Mouse (Mus musculus): ENCODE measurements at regions not wholly inside any gene's neighbourhood (a gene's known extent, or its start where the extent isn't known, plus 50 kb on each side); places are given as distances from the start of the nearest gene placed in this dataset.

DNA sequence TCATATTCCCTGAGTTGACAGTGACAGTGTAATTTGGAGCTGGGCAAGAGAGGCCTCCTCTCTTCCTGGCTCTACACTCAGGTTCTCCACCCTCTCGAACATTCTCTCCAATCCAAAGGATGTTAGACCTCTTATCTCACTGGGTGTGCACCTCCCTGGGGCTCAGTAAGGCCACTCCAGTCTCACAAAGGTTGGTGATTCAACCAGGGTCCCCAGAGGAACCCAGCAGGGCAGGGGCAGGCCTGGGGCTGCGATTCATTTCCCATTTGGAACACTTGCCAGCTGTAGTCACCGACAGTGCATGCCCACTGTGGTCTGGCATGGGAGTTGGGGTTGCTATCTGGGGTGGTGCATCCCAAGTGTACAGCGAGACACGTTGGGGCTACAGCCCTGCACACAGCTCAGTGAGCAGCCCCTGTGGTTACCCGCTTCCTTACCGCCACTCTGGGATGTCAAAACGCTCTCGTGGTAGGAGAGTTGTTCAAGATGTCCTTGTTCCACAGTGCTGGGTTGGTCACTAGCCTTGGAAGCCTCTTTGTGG, 94.7 kb upstream of the 1600014C23Rik start:
- TF ChIP-seq GATA1 (IDR thresholded peaks at IDR 0.05; ENCODE audit: low read depth, low read length) (no peak), POLR2A (IDR thresholded peaks at IDR 0.05; ENCODE audit: control insufficient read depth in 1 of 2, insufficient read depth in 1 of 2, low read depth in 1 of 2, low read length in 2 of 2, poor library complexity in 1 of 2) (no peak), CTCF (IDR thresholded peaks at IDR 0.05 in 2 of 3, conservative IDR thresholded peaks at IDR 0.05 in 1 of 3; ENCODE audit: control insufficient read depth in 1 of 3, insufficient read depth in 1 of 3, low read depth in 2 of 3, low read length in 3 of 3, poor library complexity in 1 of 3, severe bottlenecking in 1 of 3) (no peak), ZNF384 (IDR thresholded peaks at IDR 0.05; ENCODE audit: low read depth, low read length) (no peak), USF1 (IDR thresholded peaks at IDR 0.05; ENCODE audit: low read depth, low read length) (no peak), NRF1 (IDR thresholded peaks at IDR 0.05; ENCODE audit: insufficient read depth, low read depth, low read length, poor library complexity, severe bottlenecking) (no peak), SIN3A (IDR thresholded peaks at IDR 0.05; ENCODE audit: low read length) (no peak), ZKSCAN1 (IDR thresholded peaks at IDR 0.05; ENCODE audit: low read depth, low read length) (no peak), USF2 (IDR thresholded peaks at IDR 0.05; ENCODE audit: borderline replicate concordance in 1 of 2, insufficient read depth in 1 of 2, low read depth in 1 of 2, low read length in 2 of 2) (no peak), ETS1 (IDR thresholded peaks at IDR 0.05; ENCODE audit: low read depth, low read length) (no peak), ZC3H11A (IDR thresholded peaks at IDR 0.05; ENCODE audit: low read depth, low read length) (no peak), EP300 (IDR thresholded peaks at IDR 0.05; ENCODE audit: low read depth in 1 of 2, low read length in 2 of 2) (no peak), TBP (IDR thresholded peaks at IDR 0.05; ENCODE audit: low read depth, low read length) (no peak), MAFK (IDR thresholded peaks at IDR 0.05; ENCODE audit: borderline replicate concordance, low read depth, low read length) (no peak)
